Mouse (Mus musculus) lung, adult 2 months (tissue): ENCODE results near the gene Arhgef16. TPM values are rescaled to one million over a fixed set of nuclear protein-coding genes. Genes with fewer than 3 reads are reported as not detected.
A peak's percentile ranks its signal among the peaks of the same experiment; 100 is the strongest.

Experiments
- DNase-seq: peaks from one replicate; pipeline ENCODE4 v3.0.0; 2022
- H3K4me1 ChIP-seq: fragments of 200-500 bp; 2 replicates; pipeline ENCODE4 v1.6.1; 2011; ENCODE audit warnings: low read length; ENCODE audit not compliant: control insufficient read depth, insufficient read depth
- H3K4me3 ChIP-seq: fragments of 200-500 bp; replicated peaks from 2 replicates; pipeline ENCODE3; 2011; ENCODE audit warnings: low read depth, mild to moderate bottlenecking, control low read depth, low read length; ENCODE audit errors: extremely low read depth
- CTCF ChIP-seq: fragments of 200-500 bp; IDR thresholded peaks from 2 replicates; pipeline ENCODE4 v1.5.1; 2011; ENCODE audit warnings: mild to moderate bottlenecking, low read length, control low read depth; ENCODE audit not compliant: insufficient read depth
- POLR2A ChIP-seq: fragments of 200-500 bp; IDR thresholded peaks from 2 replicates; pipeline ENCODE4 v1.6.1; 2011; ENCODE audit warnings: low read depth, mild to moderate bottlenecking, control low read depth, low read length, borderline replicate concordance; ENCODE audit errors: extremely low read depth
- WGBS: fragments of 180-500 bp; shearing (Covaris S2); methylation state at CpG from one replicate; pipeline ENCODE4 v1.1.7; 2018; 5-methylcytosine and 5-hydroxymethylcytosine counted together
- polyA plus RNA-seq: library from polyadenylated mRNA; depleted of rRNA; stranded (reverse); fragments of >200 nt; gene quantifications from 2 replicates; pipeline ENCODE4 v1.2.3, GENCODE M21; 2012

The Arhgef16 gene
- polyA plus RNA-seq, 1 experiment = 18.0 TPM

DNA sequence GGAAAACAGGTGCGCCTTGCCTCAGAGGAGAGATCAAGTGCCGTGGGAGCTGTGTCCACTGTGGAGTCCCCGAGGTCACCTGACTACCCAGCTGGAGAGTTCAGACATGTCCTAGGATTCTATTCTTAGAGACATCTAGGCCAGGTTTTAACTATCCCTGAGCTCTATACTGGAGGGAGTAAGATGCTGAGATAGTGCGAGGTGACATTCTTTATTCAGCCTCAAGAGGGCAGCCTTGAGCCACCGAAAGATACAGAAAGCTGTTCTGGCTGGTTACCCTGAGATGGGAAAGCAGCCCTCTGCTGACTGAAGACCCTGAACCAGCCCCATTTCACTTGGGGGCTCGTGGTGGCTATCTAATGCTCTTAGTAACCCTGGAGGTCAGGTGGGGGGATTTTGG is 27.4 kb upstream of the Arhgef16 start:
- TF ChIP-seq POLR2A (no peak), CTCF (peak; percentile 65)
- H3K4me1 ChIP-seq = no peaks in the 10 kb centered on the region; the same call in 1 of the 2 replicates
- peak; percentile 68 for DNase-seq
- H3K4me3 ChIP-seq = no peak overlapping the region
- WGBS = 14% methylated on average over 6 of the region's 6 CpGs

DNA sequence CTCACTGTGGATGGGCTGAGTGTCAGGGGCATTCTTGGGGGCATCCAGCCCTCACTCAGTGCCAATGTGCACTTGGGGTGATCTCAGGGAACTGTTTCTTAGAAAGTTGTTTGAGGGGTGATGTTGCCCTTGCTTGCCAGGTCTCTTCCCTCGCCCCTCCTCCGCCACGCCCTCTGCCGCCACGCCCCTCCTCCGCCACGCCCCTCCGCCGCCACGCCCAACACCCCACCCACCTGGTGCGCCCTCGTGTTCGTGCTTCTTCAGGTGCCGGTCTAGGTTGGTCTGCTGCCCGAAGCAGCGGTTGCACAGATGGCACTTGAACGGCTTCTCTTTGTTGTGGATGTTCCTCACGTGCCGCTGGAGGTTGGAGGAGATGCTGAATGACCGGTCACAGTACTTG is 27.0 kb upstream of the Arhgef16 start:
- Histone ChIP-seq H3K4me3 (no peak overlapping the region), H3K4me1 (no peaks in the 10 kb centered on the region)
- no peak for DNase-seq
- 17% methylated on average over 17 of the region's 20 CpGs for WGBS
- TF ChIP-seq CTCF = no peak
- no peak for TF ChIP-seq POLR2A

DNA sequence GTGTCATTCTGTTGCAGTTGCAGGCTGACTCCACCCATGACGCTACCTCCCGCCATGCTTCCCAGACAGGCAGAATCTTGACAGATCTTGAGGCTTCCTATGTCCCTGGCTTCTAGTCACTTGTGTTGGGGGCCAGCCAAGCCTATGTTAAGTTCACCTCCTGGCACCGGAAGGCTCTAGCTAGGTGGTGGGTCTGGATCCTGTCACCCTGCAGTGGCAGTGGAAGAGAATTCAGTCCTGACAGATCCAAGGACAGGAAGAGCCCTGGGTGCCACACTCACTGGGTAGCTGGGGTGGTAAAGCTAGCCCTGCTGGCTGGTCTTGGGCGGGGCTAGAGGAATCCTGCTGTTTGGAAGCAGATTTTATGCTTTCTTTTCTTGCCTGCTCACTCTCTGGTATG is 23.9 kb upstream of the Arhgef16 start:
- TF ChIP-seq CTCF (no peak), POLR2A (no peak)

DNA sequence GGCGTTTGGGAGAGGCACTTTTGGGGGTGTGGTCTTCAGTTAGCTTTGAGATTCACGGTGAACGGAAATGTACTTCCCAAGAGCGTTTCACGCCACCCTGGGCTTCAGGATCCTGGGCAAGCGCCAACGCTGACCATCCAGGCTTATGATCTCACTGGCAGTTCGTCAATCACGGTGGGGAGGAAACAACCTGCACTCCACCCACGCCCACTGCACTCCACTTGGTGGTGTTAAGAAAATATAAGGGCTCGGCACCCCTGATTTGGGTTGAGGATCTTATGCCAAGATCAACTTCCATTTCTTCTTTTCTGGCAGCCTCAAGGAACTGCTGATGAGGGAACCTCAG is 12.1 kb upstream of the Arhgef16 start:
- WGBS = 54% methylated on average over 11 of the region's 11 CpGs
- TF ChIP-seq POLR2A (no peak), CTCF (no peak)
- no peaks in the 10 kb centered on the region for H3K4me1 ChIP-seq
- no peak for DNase-seq
- H3K4me3 ChIP-seq = no peak overlapping the region

More for the DNA sequence above, 23.9 kb upstream of the Arhgef16 start:
- Histone ChIP-seq H3K4me1 (no peaks in the 10 kb centered on the region), H3K4me3 (no peak overlapping the region)
- 73% methylated on average over 4 of the region's 4 CpGs for WGBS
- no peak for DNase-seq

DNA sequence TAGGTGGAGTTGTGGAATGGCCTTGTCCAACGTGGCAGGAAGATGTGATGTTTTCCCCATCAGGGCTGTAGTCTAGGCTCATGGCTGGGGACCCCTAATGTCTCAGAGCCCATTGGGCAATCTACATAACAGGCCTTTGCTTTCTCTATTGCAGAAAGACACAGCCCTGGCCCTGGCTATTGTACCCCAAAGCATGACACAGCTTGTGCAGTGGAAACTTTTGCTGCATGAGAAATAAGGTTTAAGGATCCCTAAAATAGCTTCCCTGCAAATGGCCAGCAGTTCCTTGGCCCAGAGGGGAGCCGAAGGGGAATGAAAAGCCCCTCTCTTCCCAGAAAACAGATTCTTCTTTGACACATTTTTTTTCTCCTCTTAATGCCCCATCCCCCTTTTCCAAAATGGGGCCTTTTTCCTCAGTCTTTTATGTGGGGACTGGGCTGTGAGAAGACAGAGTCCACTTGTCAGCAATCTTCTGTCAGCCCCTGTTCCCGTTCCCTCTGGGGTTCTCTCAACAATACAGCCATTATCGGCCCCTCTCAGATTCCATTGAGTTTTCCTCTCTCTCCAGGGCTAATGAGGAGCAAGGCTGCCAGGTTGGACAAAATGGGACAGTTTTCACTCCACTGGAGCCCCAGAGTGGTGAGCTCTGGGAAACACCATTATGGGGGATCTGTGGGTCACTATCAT is 11.6 kb upstream of the Arhgef16 start:
- H3K4me3 ChIP-seq = no peak overlapping the region
- DNase-seq = no peak
- TF ChIP-seq CTCF (no peak), POLR2A (no peak)
- 47% methylated on average over 4 of the region's 4 CpGs for WGBS
- no peaks in the 10 kb centered on the region for H3K4me1 ChIP-seq

DNA sequence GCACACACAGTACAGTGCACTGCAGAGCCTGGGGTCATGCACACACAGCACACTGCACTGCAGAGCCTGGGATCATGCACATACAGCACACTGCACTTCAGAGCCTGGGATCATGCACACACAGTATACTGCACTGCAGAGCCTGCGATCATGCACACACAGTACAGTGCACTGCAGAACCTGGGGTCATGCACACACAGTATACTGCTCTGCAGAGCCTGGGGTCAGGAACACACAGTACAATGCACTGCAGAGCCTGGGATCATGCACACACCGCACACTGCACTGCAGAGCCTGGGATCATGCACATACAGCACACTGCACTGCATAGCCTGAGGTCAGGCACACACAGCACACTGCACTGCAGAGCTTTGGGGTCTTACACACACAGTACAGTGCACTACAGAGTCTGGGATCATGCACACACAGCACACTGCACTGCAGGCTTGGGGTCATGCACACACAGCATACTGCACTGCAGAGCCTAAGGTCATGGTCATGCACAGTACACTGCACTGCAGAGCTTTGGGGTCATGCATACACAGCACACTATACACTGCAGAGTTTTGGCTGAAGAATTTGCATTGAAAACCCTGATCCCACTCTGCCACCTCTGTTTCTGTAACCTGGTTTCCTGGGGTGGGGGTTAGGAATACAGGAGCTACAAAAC is 10.8 kb upstream of the Arhgef16 start:
- TF ChIP-seq POLR2A = no peak
- TF ChIP-seq CTCF = no peak
- 83% methylated on average over 2 of the region's 2 CpGs for WGBS
- H3K4me1 ChIP-seq = no peaks in the 10 kb centered on the region
- DNase-seq = no peak
- H3K4me3 ChIP-seq = no peak overlapping the region

DNA sequence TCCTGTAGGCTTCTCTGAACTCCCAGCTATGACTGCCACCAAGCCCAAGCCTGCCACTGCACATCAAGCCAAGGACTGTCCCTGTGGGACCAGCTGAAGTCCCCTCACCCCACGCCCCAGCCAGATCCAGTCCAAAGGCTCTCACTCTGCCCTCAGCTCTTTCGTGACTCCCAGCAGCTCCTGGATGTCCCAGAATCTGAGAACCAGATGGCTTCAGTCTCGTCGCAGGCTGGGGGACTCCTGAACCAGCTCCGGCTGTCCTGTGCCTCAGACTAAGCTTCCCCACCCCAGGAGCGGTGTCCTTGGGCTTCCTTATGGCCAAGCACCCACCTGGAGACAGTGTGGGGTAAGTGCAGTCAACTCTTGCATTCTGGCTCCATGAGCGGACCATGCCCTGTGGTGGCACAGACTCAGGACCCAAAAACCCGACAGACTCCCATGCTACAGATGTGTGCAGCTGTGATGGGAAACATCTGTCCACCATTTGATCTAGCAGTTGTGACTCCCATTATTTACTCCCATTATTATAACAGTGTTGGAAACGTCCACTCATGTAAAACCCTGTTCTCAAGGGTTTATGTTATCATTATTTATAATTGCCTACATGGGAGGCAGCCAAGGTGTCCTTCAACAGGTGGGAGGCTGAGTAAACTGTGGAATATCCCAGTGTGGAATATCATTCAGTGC is 9.2 kb upstream of the Arhgef16 start:
- 63% methylated on average over 9 of the region's 9 CpGs for WGBS
- DNase-seq = no peak
- no peak overlapping the region for H3K4me3 ChIP-seq

DNA sequence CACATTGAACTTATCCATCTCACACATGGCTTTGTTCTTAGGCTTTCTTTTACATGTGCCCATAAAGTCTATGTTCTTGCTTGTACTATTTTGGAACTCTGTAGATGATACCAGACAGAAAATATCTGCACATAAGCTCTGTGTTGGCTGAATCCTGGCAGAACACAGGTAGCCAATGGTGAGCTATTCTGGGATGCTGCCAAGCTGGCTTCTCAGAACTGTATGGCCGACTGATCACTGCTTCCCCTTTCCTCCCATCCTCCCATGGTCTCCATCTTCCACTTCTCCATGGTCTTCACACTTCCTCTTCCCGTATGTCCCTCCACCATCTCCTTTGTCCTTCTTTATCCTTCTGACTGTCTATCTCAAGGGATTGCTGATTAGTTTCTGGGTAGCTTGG is 7.7 kb upstream of the Arhgef16 start:
- H3K4me1 ChIP-seq = no peaks in the 10 kb centered on the region
- DNase-seq = no peak
- TF ChIP-seq POLR2A = no peak
- no peak for TF ChIP-seq CTCF
- WGBS = 66% methylated on average over 2 of the region's 2 CpGs
- no peak overlapping the region for H3K4me3 ChIP-seq

More for the DNA sequence above, 9.2 kb upstream of the Arhgef16 start:
- TF ChIP-seq POLR2A = no peak
- TF ChIP-seq CTCF = no peak
- H3K4me1 ChIP-seq = no peaks in the 10 kb centered on the region

DNA sequence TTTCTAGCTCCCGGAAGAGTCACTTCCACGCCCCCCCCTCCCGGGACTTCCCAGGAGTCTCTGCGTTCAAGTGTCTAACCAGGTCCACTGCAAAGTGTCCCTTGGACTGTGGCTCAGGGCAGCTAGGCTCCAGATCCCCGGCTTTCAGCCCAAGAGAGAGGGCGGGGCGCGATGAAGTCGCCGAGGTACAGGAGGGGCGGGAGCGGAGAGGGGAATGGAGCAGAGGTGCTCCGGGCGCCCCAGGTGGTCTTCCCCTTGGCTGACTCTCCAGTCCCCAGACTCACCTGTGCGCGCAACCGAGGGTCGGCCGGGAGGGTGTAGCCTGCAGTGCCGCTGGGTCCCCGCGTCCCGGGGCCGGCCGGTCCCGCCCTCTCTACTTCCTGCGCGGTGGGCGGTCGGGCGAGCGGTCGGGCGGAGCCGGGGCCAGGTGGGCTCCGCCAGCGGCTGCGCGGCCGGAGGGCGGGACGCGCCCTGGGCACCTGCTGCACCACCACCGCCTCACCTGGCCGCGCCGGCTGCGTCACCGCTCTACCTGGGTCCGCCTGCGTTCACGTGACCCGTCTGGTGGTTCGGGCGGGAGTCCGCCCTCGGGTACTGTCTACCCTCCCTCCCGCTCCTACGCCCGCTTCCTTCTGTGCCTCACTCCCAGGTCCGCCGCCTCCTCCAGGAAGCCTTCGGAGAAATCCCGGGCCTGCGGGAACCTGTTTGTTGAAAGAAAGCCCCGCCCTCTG is 1.8 kb downstream of the Arhgef16 start:
- Histone ChIP-seq H3K4me1 (peaks cover 6% of the 10 kb centered on the region), H3K4me3 (peak overlapping the region; percentile 52)
- peak; percentile 66 for DNase-seq
- no peak for TF ChIP-seq CTCF
- TF ChIP-seq POLR2A = no peak
- 1% methylated on average over 61 of the region's 66 CpGs for WGBS
